Comparison of ENCODE assay signal across 8 mouse cellular contexts in genomic region chr17:43758607-43759259, GRCm38 (mm10). TPM values are rescaled to one million over a fixed set of nuclear protein-coding genes. Genes with fewer than 3 reads are reported as not detected.
DNase-seq lines count a peak whose midpoint lies in the region; ATAC-seq and TF ChIP-seq lines count a peak whose summit lies in the region.
"Had no signal": no experiment of that assay in that cellular context is flagged by ENCODE, and none has a peak within 500 bp of the region (broad histone marks: within the 10 kb centered on the region; RNA-seq: fewer than 3 reads in every experiment).

No protein-coding gene starts in this region.

- no peak for TF ChIP-seq POLR2A in limb, embryonic 14.5 days (IDR thresholded peaks at IDR 0.05; ENCODE audit: borderline replicate concordance, extremely low read depth, insufficient read depth, insufficient read length)

- no peak overlapping the region for H3K27ac ChIP-seq in ES-E14 (ENCODE audit: insufficient read depth, low read depth, low read length, poor library complexity, severe bottlenecking)
- no peak overlapping the region for H3K27ac ChIP-seq in heart, embryonic 15.5 days
- no peak overlapping the region for H3K27ac ChIP-seq in limb, embryonic 14.5 days (replicated peaks; ENCODE audit: low read depth, low read length)
- no peak overlapping the region for H3K27ac ChIP-seq in forebrain, embryonic 16.5 days (ENCODE audit: low read length)
- H3K27ac ChIP-seq: midbrain, embryonic 12.5 days had no signal

- H3K4me1 ChIP-seq in ES-E14 (ENCODE audit: control insufficient read depth in 2 of 2, insufficient read depth in 2 of 2, low read length in 2 of 2, poor library complexity in 1 of 2) = no peaks in the 10 kb centered on the region
- peaks cover 7% of the 10 kb centered on the region for H3K4me1 ChIP-seq in heart, embryonic 15.5 days (replicated peaks)
- no peaks in the 10 kb centered on the region for H3K4me1 ChIP-seq in limb, embryonic 14.5 days (ENCODE audit: control insufficient read depth, insufficient read depth, low read length)
- H3K4me1 ChIP-seq in forebrain, embryonic 16.5 days (replicated peaks; ENCODE audit: control insufficient read depth, insufficient read depth, low read length) = no peaks in the 10 kb centered on the region
- H3K4me1 ChIP-seq: midbrain, embryonic 12.5 days had no signal

- H3K4me2 ChIP-seq in heart, embryonic 15.5 days = peak overlapping the region; percentile 39
- H3K4me2 ChIP-seq in limb, embryonic 14.5 days (replicated peaks; ENCODE audit: low read depth, low read length, severe bottlenecking) = no peak overlapping the region
- H3K4me2 ChIP-seq in forebrain, embryonic 16.5 days (ENCODE audit: low read length) = no peak overlapping the region
- H3K4me2 ChIP-seq: midbrain, embryonic 12.5 days had no signal

- no peaks in the 10 kb centered on the region for H3K27me3 ChIP-seq in heart, embryonic 15.5 days
- H3K27me3 ChIP-seq in limb, embryonic 14.5 days (ENCODE audit: control insufficient read depth, insufficient read depth, low read length) = no peaks in the 10 kb centered on the region
- H3K27me3 ChIP-seq in forebrain, embryonic 16.5 days (replicated peaks; ENCODE audit: control insufficient read depth, insufficient read depth, low read length) = no peaks in the 10 kb centered on the region
- H3K27me3 ChIP-seq: midbrain, embryonic 12.5 days had no signal

- in situ Hi-C loops in ES-E14 (cut with MboI; ENCODE audit: low sequenced_read_pairs in 2 of 2, unreplicated experiment in 2 of 2) = no loop called here

- WGBS in heart, embryonic 15.5 days = 33% methylated on average over 15 of the region's 15 CpGs
- WGBS in limb, embryonic 14.5 days = 38% methylated on average over 15 of the region's 15 CpGs
- WGBS in forebrain, embryonic 16.5 days = 66% methylated on average over 15 of the region's 15 CpGs

- ATAC-seq in heart, embryonic 15.5 days (replicated peaks; ENCODE audit: insufficient number of reproducible peaks, insufficient read depth, low FRiP score, low read depth) = peak; percentile 55; the same call in 1 of the 2 replicates
- no peak for ATAC-seq in limb, embryonic 14.5 days (ENCODE audit: low FRiP score, low read depth)
- ATAC-seq in forebrain, embryonic 16.5 days = no peak

- peak; percentile 62 for DNase-seq in ES-E14 (ENCODE audit: low read depth, low spot score)
- peak; percentile 35 for DNase-seq in adrenal gland, adult 2 months
- peak; percentile 44 for DNase-seq in limb, embryonic 14.5 days (ENCODE audit: low spot score)
- DNase-seq in layer of hippocampus, adult 18-20 months (ENCODE audit: low spot score in 2 of 2) = no peak
- DNase-seq in B cell, adult 2 months = no peak

- no peak overlapping the region for H3K4me3 ChIP-seq in ES-E14 (ENCODE audit: insufficient read depth in 1 of 2, low read depth in 1 of 2, low read length in 2 of 2, poor library complexity in 1 of 2, severe bottlenecking in 1 of 2)
- no peak overlapping the region for H3K4me3 ChIP-seq in heart, embryonic 15.5 days
- no peak overlapping the region for H3K4me3 ChIP-seq in limb, embryonic 14.5 days (replicated peaks; ENCODE audit: low read length)
- no peak overlapping the region for H3K4me3 ChIP-seq in forebrain, embryonic 16.5 days (replicated peaks; ENCODE audit: low read length)
- H3K4me3 ChIP-seq: midbrain, embryonic 12.5 days had no signal

- no peaks in the 10 kb centered on the region for H3K36me3 ChIP-seq in ES-E14 (ENCODE audit: control insufficient read depth, insufficient read depth, low read length, poor library complexity, severe bottlenecking)
- no peaks in the 10 kb centered on the region for H3K36me3 ChIP-seq in heart, embryonic 15.5 days
- H3K36me3 ChIP-seq in limb, embryonic 14.5 days (ENCODE audit: control insufficient read depth, insufficient read depth, low read length) = no peaks in the 10 kb centered on the region
- no peaks in the 10 kb centered on the region for H3K36me3 ChIP-seq in forebrain, embryonic 16.5 days (ENCODE audit: control insufficient read depth, insufficient read depth)
- H3K36me3 ChIP-seq: midbrain, embryonic 12.5 days had no signal

- no peak overlapping the region for H3K9ac ChIP-seq in ES-E14 (ENCODE audit: insufficient read depth, low read depth, low read length, poor library complexity, severe bottlenecking)
- no peak overlapping the region for H3K9ac ChIP-seq in heart, embryonic 15.5 days
- no peak overlapping the region for H3K9ac ChIP-seq in limb, embryonic 14.5 days (ENCODE audit: low read depth, low read length, severe bottlenecking)
- H3K9ac ChIP-seq in forebrain, embryonic 16.5 days (replicated peaks; ENCODE audit: low read depth, low read length) = no peak overlapping the region
- H3K9ac ChIP-seq: midbrain, embryonic 12.5 days had no signal

- H3K9me3 ChIP-seq in ES-E14 (ENCODE audit: control insufficient read depth, insufficient read depth, low read depth, low read length) = no peaks in the 10 kb centered on the region
- H3K9me3 ChIP-seq in heart, embryonic 15.5 days (replicated peaks) = no peaks in the 10 kb centered on the region
- no peaks in the 10 kb centered on the region for H3K9me3 ChIP-seq in limb, embryonic 14.5 days (ENCODE audit: control insufficient read depth, low read length)
- H3K9me3 ChIP-seq in forebrain, embryonic 16.5 days (ENCODE audit: control insufficient read depth, low read length) = no peaks in the 10 kb centered on the region
- H3K9me3 ChIP-seq: midbrain, embryonic 12.5 days had no signal

TF ChIP-seq in ES-E14, 5 proteins besides CTCF, POLR2A, EP300 and RAD21:
- no peak for TF ChIP-seq MAFK (IDR thresholded peaks at IDR 0.05; ENCODE audit: insufficient read depth, low read depth, low read length)
- no peak for TF ChIP-seq CHD2 (IDR thresholded peaks at IDR 0.05; ENCODE audit: low read depth, low read length)
- TF ChIP-seq ZNF384 (IDR thresholded peaks at IDR 0.05; ENCODE audit: low read depth, low read length) = no peak
- no peak for TF ChIP-seq ZC3H11A (IDR thresholded peaks at IDR 0.05; ENCODE audit: borderline replicate concordance, low read depth, low read length)
- TF ChIP-seq HCFC1 (IDR thresholded peaks at IDR 0.05; ENCODE audit: borderline replicate concordance, insufficient read depth, low read length) = no peak
TF ChIP-seq in ES-E14: peak in this region for 0.

RNA-seq across cellular contexts. Expression of gene Rcan2, which starts 42.4 kb away (rescaled TPM):
- 0.40 and 0.58 TPM in 2 replicates for total RNA-seq in ES-E14 (2012; rRNA removed)
- total RNA-seq in adrenal gland, adult 2 months (2021) = 1 to 10 TPM; 5.2 to 6.9 TPM
- 2.3 and 2.6 TPM in 2 replicates for polyA plus RNA-seq in adrenal gland, adult 2 months (2012; rRNA removed)
- 56.1 and 56.4 TPM in 2 replicates for polyA plus RNA-seq in heart, embryonic 15.5 days (2015; fragmentation: Nextera tagmentation; extraction: Ambion mirVana)
- 3.3 and 4.4 TPM in 2 replicates for polyA plus RNA-seq in limb, embryonic 14.5 days (2012; rRNA removed)
- polyA plus RNA-seq in limb, embryonic 14.5 days (2014; fragmentation: Nextera tagmentation; extraction: Ambion mirVana) = 2.5 and 2.6 TPM in 2 replicates
- 10 to 100 TPM; 98.6 to 100.0 TPM for total RNA-seq in layer of hippocampus, adult 18-20 months (2021)
- 25.1 and 47.1 TPM in 2 replicates for polyA plus RNA-seq in forebrain, embryonic 16.5 days (2015; fragmentation: Nextera tagmentation; extraction: Ambion mirVana)

Comparison
In these comparisons a context has a peak if more than half of its experiments do, and no peak if none do; other contexts are left out.
1. DNase-seq: peak in ES-E14 (single experiment), adrenal gland, adult 2 months (single experiment) and limb, embryonic 14.5 days (single experiment); none in layer of hippocampus, adult 18-20 months (0 of 2) and B cell, adult 2 months (0 of 2).